Mouse (Mus musculus) cerebellum, adult 2 months (tissue): ENCODE measurements around the gene Trpm5.
A peak's percentile ranks its signal among the peaks of the same experiment; 100 is the strongest.

ENCODE experiments used
- CTCF ChIP-seq: fragments of 200-500 bp; IDR thresholded peaks from 2 replicates; pipeline ENCODE4 v1.5.1; 2011; ENCODE audit warnings: low read depth, mild to moderate bottlenecking, control low read depth, low read length, moderate library complexity, borderline replicate concordance; ENCODE audit not compliant: insufficient read depth
- POLR2A ChIP-seq: fragments of 200-500 bp; IDR thresholded peaks from 2 replicates; pipeline ENCODE4 v1.6.1; 2011; ENCODE audit warnings: low read length, control low read depth, borderline replicate concordance; ENCODE audit not compliant: insufficient read depth

- peak; percentile 78 for TF ChIP-seq CTCF
- no peak for TF ChIP-seq POLR2A
Measured at GRCm38 (mm10) chr7:143086366-143086765, 8.1 kb downstream of the Trpm5 start.
